Mouse (Mus musculus): ENCODE results near the gene Gm20812. TPM values are rescaled to one million over a fixed set of nuclear protein-coding genes. Genes with fewer than 3 reads are reported as not detected.
"Not testable (repeated sequence)": the region's sequence is repeated elsewhere in the genome, so short reads cannot be mapped to it uniquely, and the experiment has no call there.

The Gm20812 gene
- polyA plus RNA-seq (2014; fragmentation: Nextera tagmentation; extraction: Ambion mirVana): not detected in 2 replicates

GRCm38 (mm10) chrY:12381681-12382080, at the start of gene Gm20812:
Gene Gm20812 (plus strand): TSS chrY:12381981.
- WGBS: no CpG with 5 or more reads among the region's 3 CpGs

More at GRCm38 (mm10) chrY:12381681-12382080, at the start of gene Gm20812:
- not testable (repeated sequence) for H3K4me3 ChIP-seq (replicated peaks; ENCODE audit: low read depth, low read length); H3K4me2 ChIP-seq (ENCODE audit: low read length); H3K36me3 ChIP-seq (ENCODE audit: control insufficient read depth, insufficient read depth, low read length); H3K27ac ChIP-seq (replicated peaks; ENCODE audit: low read depth, low read length); ATAC-seq (ENCODE audit: low FRiP score, low TSS enrichment); H3K4me1 ChIP-seq (ENCODE audit: control insufficient read depth, insufficient read depth, low read length); DNase-seq; H3K27me3 ChIP-seq (ENCODE audit: control insufficient read depth, insufficient read depth, low read length); H3K9me3 ChIP-seq (ENCODE audit: control insufficient read depth, low read length); H3K9ac ChIP-seq (replicated peaks; ENCODE audit: low read length)

Other genes starting within 250 kb of the Gm20812 start
- not detected in 2 replicates for gene Gm29554, start 108.0 kb upstream of the Gm20812 start, polyA plus RNA-seq (2014; fragmentation: Nextera tagmentation; extraction: Ambion mirVana)

All from midbrain, embryonic 14.5 days (tissue).